24 mouse cellular contexts compared by ENCODE assay signal in genomic region chrX:13471925-13472324, GRCm38 (mm10). TPM values are rescaled to one million over a fixed set of nuclear protein-coding genes. Genes with fewer than 3 reads are reported as not detected.
DNase-seq lines count a peak whose midpoint lies in the region; ATAC-seq and TF ChIP-seq lines count a peak whose summit lies in the region.
"Had no signal": no experiment of that assay in that cellular context is flagged by ENCODE, and none has a peak within 500 bp of the region (broad histone marks: within the 10 kb centered on the region; RNA-seq: fewer than 3 reads in every experiment).

No protein-coding gene starts in this region.

- no peak overlapping the region for H3K4me2 ChIP-seq in stomach, postnatal 0 days (replicated peaks; ENCODE audit: low read depth)
- H3K4me2 ChIP-seq: heart, embryonic 11.5 days; heart, embryonic 15.5 days; hindbrain, embryonic 15.5 days had no signal

- WGBS in stomach, postnatal 0 days = 76% methylated on average over 3 of the region's 3 CpGs

- H3K4me1 ChIP-seq in E14TG2a.4 (replicated peaks; ENCODE audit: low read depth, low read length) = no peaks in the 10 kb centered on the region
- H3K4me1 ChIP-seq in stomach, postnatal 0 days (replicated peaks; ENCODE audit: control insufficient read depth, insufficient read depth) = no peaks in the 10 kb centered on the region
- H3K4me1 ChIP-seq: embryonic facial prominence, embryonic 10.5 days; heart, embryonic 15.5 days; hindbrain, embryonic 10.5 days; hindbrain, embryonic 15.5 days had no signal

- TF ChIP-seq EP300 in stomach, postnatal 0 days (optimal IDR thresholded peaks at IDR 0.05) = no peak

- no peaks in the 10 kb centered on the region for H3K36me3 ChIP-seq in E14TG2a.4 (ENCODE audit: insufficient read depth, low read length)
- no peaks in the 10 kb centered on the region for H3K36me3 ChIP-seq in stomach, postnatal 0 days (ENCODE audit: control insufficient read depth, insufficient read depth, low read length)
- H3K36me3 ChIP-seq: embryonic facial prominence, embryonic 10.5 days; heart, embryonic 15.5 days; hindbrain, embryonic 10.5 days; hindbrain, embryonic 15.5 days had no signal

- no peak for DNase-seq in layer of hippocampus, adult 2 months (ENCODE audit: low spot score in 2 of 2)
- no peak for DNase-seq in layer of hippocampus, adult 9-11 months
- DNase-seq in R1 (ENCODE audit: low read depth, low spot score) = peak; percentile 43
- no peak for DNase-seq in stomach, postnatal 0 days (ENCODE audit: low spot score)
- DNase-seq in ovary, postnatal 10 days (ENCODE audit: low spot score) = no peak
- DNase-seq: adrenal gland, adult 2 months; adrenal gland, postnatal 25 days; cerebellum, adult 2 months; cerebellum, postnatal 10 days; gastrocnemius, postnatal 10 days; heart, adult 2 months; heart, postnatal 14 days had no signal

- no peak overlapping the region for H3K27ac ChIP-seq in layer of hippocampus, adult 2 months
- no peak overlapping the region for H3K27ac ChIP-seq in stomach, postnatal 0 days (replicated peaks)
- H3K27ac ChIP-seq: embryonic facial prominence, embryonic 10.5 days; heart, adult 2 months; heart, embryonic 15.5 days; hindbrain, embryonic 10.5 days; hindbrain, embryonic 15.5 days had no signal

- no peak overlapping the region for H3K4me3 ChIP-seq in layer of hippocampus, adult 2 months
- no peak overlapping the region for H3K4me3 ChIP-seq in E14TG2a.4 (replicated peaks; ENCODE audit: low read length)
- no peak overlapping the region for H3K4me3 ChIP-seq in stomach, postnatal 0 days (ENCODE audit: low read depth, low read length)
- H3K4me3 ChIP-seq: embryonic facial prominence, embryonic 10.5 days; heart, adult 2 months; heart, embryonic 15.5 days; hindbrain, embryonic 10.5 days; hindbrain, embryonic 15.5 days had no signal

- TF ChIP-seq CTCF in layer of hippocampus, adult 2 months (conservative IDR thresholded peaks at IDR 0.05) = peak; percentile 21; the same call in 1 of the 2 replicates
- 0 out of 2 replicates have a peak, but pooled peaks have one; percentile 18 for TF ChIP-seq CTCF in E14TG2a.4 (conservative IDR thresholded peaks at IDR 0.05; ENCODE audit: low read length)
- 0 out of 2 replicates have a peak, but pooled peaks have one; percentile 6 for TF ChIP-seq CTCF in stomach, postnatal 0 days (IDR thresholded peaks at IDR 0.05; ENCODE audit: low read depth)

- no peaks in the 10 kb centered on the region for H3K9me3 ChIP-seq in E14TG2a.4 (ENCODE audit: low read length)
- no peaks in the 10 kb centered on the region for H3K9me3 ChIP-seq in stomach, postnatal 0 days (ENCODE audit: control insufficient read depth, low read length)
- H3K9me3 ChIP-seq: embryonic facial prominence, embryonic 10.5 days; heart, embryonic 15.5 days; hindbrain, embryonic 10.5 days; hindbrain, embryonic 15.5 days had no signal

- no peaks in the 10 kb centered on the region for H3K27me3 ChIP-seq in E14TG2a.4 (ENCODE audit: insufficient read depth, low read length)
- no peaks in the 10 kb centered on the region for H3K27me3 ChIP-seq in stomach, postnatal 0 days (ENCODE audit: control insufficient read depth, insufficient read depth, low read length)
- H3K27me3 ChIP-seq: CH12.LX; hindbrain, embryonic 15.5 days; Patski had no signal

- H3K9ac ChIP-seq in stomach, postnatal 0 days (ENCODE audit: low read length) = no peak overlapping the region
- H3K9ac ChIP-seq: heart, embryonic 15.5 days; hindbrain, embryonic 15.5 days had no signal

- ATAC-seq in stomach, postnatal 0 days (ENCODE audit: low FRiP score, low TSS enrichment) = no peak
- ATAC-seq in granulocyte monocyte progenitor cell, adult 5-6 weeks (replicated peaks; ENCODE audit: poor library complexity, severe bottlenecking) = no peak
- ATAC-seq: forebrain, embryonic 14.5 days; inflammation-experienced regulatory T-cells, adult 6 months; intestine, postnatal 0 days; Patski had no signal

RNA-seq across cellular contexts. Expression of gene Nyx, which starts 6.0 kb away (rescaled TPM):
- 1 to 10 TPM in 1 of 2 experiments, under 1 TPM in 1; 0.59 to 1.1 TPM for total RNA-seq in layer of hippocampus, adult 2 months (2021)
- polyA plus RNA-seq in stomach, postnatal 0 days (2015; fragmentation: Nextera tagmentation; extraction: Ambion mirVana) = 0.04 and 0.08 TPM in 2 replicates
- not detected in 2 replicates for total RNA-seq in granulocyte monocyte progenitor cell, adult 5-6 weeks (2014; fragmentation: Nextera tagmentation)
- not detected in 2 replicates for total RNA-seq in granulocyte monocyte progenitor cell, adult 5-6 weeks (2017)
- polyA plus RNA-seq: heart, embryonic 11.5 days had no signal
